Mouse (Mus musculus) ovary, postnatal 36 days (tissue): ENCODE results near the gene Cyp21a1.
A peak's percentile ranks its signal among the peaks of the same experiment; 100 is the strongest.
"Not testable (repeated sequence)": the region's sequence is repeated elsewhere in the genome, so short reads cannot be mapped to it uniquely, and the experiment has no call there.

Experiments
- DNase-seq: peaks from one replicate; pipeline ENCODE4 v3.0.0; 2022; ENCODE audit warnings: low spot score, mixed read lengths

Gene Cyp21a1

GRCm38 (mm10) chr17:34804301-34804700 lies at the start of gene Cyp21a1:
Cyp21a1 (minus strand) TSS chr17:34804561.
- DNase-seq, result not testable (repeated sequence)

GRCm38 (mm10) chr17:34853511-34853910 lies 49.1 kb upstream of the Cyp21a1 start:
- no peak for DNase-seq

GRCm38 (mm10) chr17:34850517-34851125 lies 46.3 kb upstream of the Cyp21a1 start:
- no peak for DNase-seq

- peak; percentile 98 for DNase-seq
Measured at GRCm38 (mm10) chr17:34849722-34850516, 45.6 kb upstream of the Cyp21a1 start, which contains the start of the genes Skiv2l and Nelfe. Skiv2l (minus strand) TSS chr17:34850210. Nelfe (plus strand) TSS chr17:34850391.

- no peak for DNase-seq
Measured at GRCm38 (mm10) chr17:34847615-34848014, 43.3 kb upstream of the Cyp21a1 start.

GRCm38 (mm10) chr17:34847192-34847591 lies 42.8 kb upstream of the Cyp21a1 start:
- no peak for DNase-seq

- DNase-seq, result no peak
Measured at GRCm38 (mm10) chr17:34844884-34845283, 40.5 kb upstream of the Cyp21a1 start.

- no peak for DNase-seq
Measured at GRCm38 (mm10) chr17:34840736-34841307, 36.5 kb upstream of the Cyp21a1 start.

- DNase-seq, result no peak
Measured at GRCm38 (mm10) chr17:34838785-34839184, 34.4 kb upstream of the Cyp21a1 start.

- no peak for DNase-seq
Measured at GRCm38 (mm10) chr17:34837464-34838324, 33.3 kb upstream of the Cyp21a1 start.

GRCm38 (mm10) chr17:34836856-34837221 lies 32.5 kb upstream of the Cyp21a1 start, which contains the start of the genes Stk19 and Dxo:
Stk19 (minus strand) TSS chr17:34836945.
Dxo (plus strand) TSS chr17:34837019.
- DNase-seq, result peak; percentile 94

GRCm38 (mm10) chr17:34836155-34836855 lies 31.9 kb upstream of the Cyp21a1 start:
- DNase-seq, result no peak

GRCm38 (mm10) chr17:34830776-34831175 lies 26.4 kb upstream of the Cyp21a1 start:
- not testable (repeated sequence) for DNase-seq

GRCm38 (mm10) chr17:34814818-34815370 lies 10.5 kb upstream of the Cyp21a1 start:
- no peak for DNase-seq

- peak; percentile 20 for DNase-seq
Measured at GRCm38 (mm10) chr17:34813747-34814146, 9.4 kb upstream of the Cyp21a1 start.

GRCm38 (mm10) chr17:34811275-34811674 lies 6.9 kb upstream of the Cyp21a1 start:
- DNase-seq, result no peak

GRCm38 (mm10) chr17:34810811-34811210 lies 6.5 kb upstream of the Cyp21a1 start:
- not testable (repeated sequence) for DNase-seq

GRCm38 (mm10) chr17:34810411-34810810 lies 6.0 kb upstream of the Cyp21a1 start:
- DNase-seq, result not testable (repeated sequence)

GRCm38 (mm10) chr17:34808599-34809205 lies 4.3 kb upstream of the Cyp21a1 start:
- no peak for DNase-seq

GRCm38 (mm10) chr17:34807176-34807575 lies 2.8 kb upstream of the Cyp21a1 start:
- no peak for DNase-seq
